Mouse (Mus musculus) forebrain, embryonic 15.5 days (tissue): ENCODE results near the gene A930002H24Rik. TPM values are rescaled to one million over a fixed set of nuclear protein-coding genes. Genes with fewer than 3 reads are reported as not detected.

Experiments
- ATAC-seq: fragments of 200-750 bp; cut with Nextera tagmentation; replicated peaks from 2 replicates; pipeline ENCODE4 v1.8.0; 2017; ENCODE audit warnings: mild to moderate bottlenecking, moderate TSS enrichment, moderate library complexity
- H3K27ac ChIP-seq: fragments of 300-500 bp; sonication (generic); replicated peaks from 2 replicates; pipeline ENCODE4 v1.5.1; 2015; ENCODE audit warnings: mild to moderate bottlenecking, inconsistent platforms
- H3K27me3 ChIP-seq: fragments of 300-500 bp; sonication (generic); 2 replicates; pipeline ENCODE4 v1.6.1; 2015; ENCODE audit warnings: inconsistent platforms
- H3K36me3 ChIP-seq: fragments of 300-500 bp; sonication (generic); 2 replicates; pipeline ENCODE4 v1.6.1; 2015; ENCODE audit warnings: mild to moderate bottlenecking, inconsistent platforms
- H3K4me1 ChIP-seq: fragments of 300-500 bp; sonication (generic); 2 replicates; pipeline ENCODE4 v1.6.1; 2015; ENCODE audit warnings: inconsistent platforms
- H3K4me2 ChIP-seq: fragments of 300-500 bp; sonication (generic); replicated peaks from 2 replicates; pipeline ENCODE4 v1.6.1; 2015; ENCODE audit warnings: mild to moderate bottlenecking, inconsistent platforms
- H3K4me3 ChIP-seq: fragments of 300-500 bp; sonication (generic); 2 replicates; pipeline ENCODE4 v1.5.1; 2015; ENCODE audit warnings: mild to moderate bottlenecking, inconsistent platforms
- H3K9ac ChIP-seq: fragments of 300-500 bp; sonication (generic); replicated peaks from 2 replicates; pipeline ENCODE4 v1.6.1; 2015; ENCODE audit warnings: mild to moderate bottlenecking, inconsistent platforms
- H3K9me3 ChIP-seq: fragments of 300-500 bp; sonication (generic); 2 replicates; pipeline ENCODE4 v1.6.1; 2016; ENCODE audit warnings: inconsistent platforms
- whole genome bisulfite sequencing: fragments of 180-500 bp; shearing (Covaris S2); methylation state at CpG from one replicate; pipeline ENCODE4 v1.1.7; 2015; ENCODE audit warnings: mixed read lengths; 5-methylcytosine and 5-hydroxymethylcytosine counted together
- polyA plus RNA-seq: library from polyadenylated mRNA; unstranded; fragments of >200 nt; fragmentation: Nextera tagmentation; extraction: Ambion mirVana; gene quantifications from 2 replicates; pipeline ENCODE4 v1.2.1, GENCODE M21; 2015

The A930002H24Rik gene
- polyA plus RNA-seq, 1 experiment from 2014 or later: 2.9 TPM

- Histone ChIP-seq H3K4me1 (no peaks in the 10 kb centered on the region), H3K9ac (no peak overlapping the region), H3K4me2 (no peak overlapping the region), H3K4me3 (no peak overlapping the region), H3K27me3 (no peaks in the 10 kb centered on the region), H3K36me3 (no peaks in the 10 kb centered on the region), H3K9me3 (no peaks in the 10 kb centered on the region), H3K27ac (no peak overlapping the region)
- ATAC-seq: no peak
- WGBS: 60% methylated on average over 5 of the region's 5 CpGs
Observed at GRCm38 (mm10) chr17:63828561-63829332, 34.8 kb downstream of the A930002H24Rik start.

GRCm38 (mm10) chr17:63826767-63827166 is 36.8 kb downstream of the A930002H24Rik start:
- H3K4me1 ChIP-seq: no peaks in the 10 kb centered on the region
- no peak for ATAC-seq
- H3K4me2 ChIP-seq: no peak overlapping the region
- no peak overlapping the region for H3K27ac ChIP-seq
- H3K9me3 ChIP-seq: no peaks in the 10 kb centered on the region
- H3K36me3 ChIP-seq: no peaks in the 10 kb centered on the region
- H3K27me3 ChIP-seq: no peaks in the 10 kb centered on the region
- H3K4me3 ChIP-seq: no peak overlapping the region
- no peak overlapping the region for H3K9ac ChIP-seq
- 94% methylated on average over 7 of the region's 7 CpGs for WGBS

GRCm38 (mm10) chr17:63826196-63826595 is 37.4 kb downstream of the A930002H24Rik start:
- Histone ChIP-seq H3K27ac (no peak overlapping the region), H3K4me2 (no peak overlapping the region), H3K4me1 (no peaks in the 10 kb centered on the region), H3K27me3 (no peaks in the 10 kb centered on the region), H3K9me3 (no peaks in the 10 kb centered on the region), H3K9ac (no peak overlapping the region), H3K4me3 (no peak overlapping the region), H3K36me3 (no peaks in the 10 kb centered on the region)
- WGBS: 88% methylated on average over 8 of the region's 8 CpGs
- ATAC-seq: no peak

GRCm38 (mm10) chr17:63824141-63824540 is 39.5 kb downstream of the A930002H24Rik start:
- H3K27me3 ChIP-seq: no peaks in the 10 kb centered on the region
- H3K4me3 ChIP-seq: no peak overlapping the region
- no peak overlapping the region for H3K4me2 ChIP-seq
- H3K36me3 ChIP-seq: no peaks in the 10 kb centered on the region
- no peak for ATAC-seq
- H3K9me3 ChIP-seq: no peaks in the 10 kb centered on the region
- H3K9ac ChIP-seq: no peak overlapping the region
- 91% methylated on average over 4 of the region's 4 CpGs for WGBS
- no peak overlapping the region for H3K27ac ChIP-seq
- no peaks in the 10 kb centered on the region for H3K4me1 ChIP-seq

- Histone ChIP-seq H3K36me3 (no peaks in the 10 kb centered on the region), H3K4me1 (no peaks in the 10 kb centered on the region), H3K9me3 (no peaks in the 10 kb centered on the region), H3K4me3 (no peak overlapping the region), H3K4me2 (no peak overlapping the region), H3K9ac (no peak overlapping the region), H3K27me3 (no peaks in the 10 kb centered on the region), H3K27ac (no peak overlapping the region)
- 88% methylated on average over 10 of the region's 10 CpGs for WGBS
- ATAC-seq: no peak
Observed at GRCm38 (mm10) chr17:63818444-63819027, 45.1 kb downstream of the A930002H24Rik start.

GRCm38 (mm10) chr17:63813552-63813951 is 50.0 kb downstream of the A930002H24Rik start:
- no peak overlapping the region for H3K9ac ChIP-seq
- H3K4me1 ChIP-seq: peaks cover 14% of the 10 kb centered on the region
- H3K36me3 ChIP-seq: no peaks in the 10 kb centered on the region
- H3K4me2 ChIP-seq: no peak overlapping the region
- H3K4me3 ChIP-seq: no peak overlapping the region
- WGBS: 86% methylated on average over 6 of the region's 6 CpGs
- no peaks in the 10 kb centered on the region for H3K27me3 ChIP-seq
- H3K27ac ChIP-seq: no peak overlapping the region
- no peak for ATAC-seq
- no peaks in the 10 kb centered on the region for H3K9me3 ChIP-seq

Other genes starting within 250 kb of the A930002H24Rik start
- gene Fer, start 729 bp downstream of the A930002H24Rik start, polyA plus RNA-seq: 33.2 and 33.7 TPM in 2 replicates